Mouse (Mus musculus): ENCODE measurements around the gene Rbm18. TPM values are rescaled to one million over a fixed set of nuclear protein-coding genes. Genes with fewer than 3 reads are reported as not detected.
"Not testable (repeated sequence)": the region's sequence is repeated elsewhere in the genome, so short reads cannot be mapped to it uniquely, and the experiment has no call there.

Gene Rbm18
- 60.2 and 62.0 TPM in 2 replicates for polyA plus RNA-seq (2015; fragmentation: Nextera tagmentation; extraction: Ambion mirVana)

DNA sequence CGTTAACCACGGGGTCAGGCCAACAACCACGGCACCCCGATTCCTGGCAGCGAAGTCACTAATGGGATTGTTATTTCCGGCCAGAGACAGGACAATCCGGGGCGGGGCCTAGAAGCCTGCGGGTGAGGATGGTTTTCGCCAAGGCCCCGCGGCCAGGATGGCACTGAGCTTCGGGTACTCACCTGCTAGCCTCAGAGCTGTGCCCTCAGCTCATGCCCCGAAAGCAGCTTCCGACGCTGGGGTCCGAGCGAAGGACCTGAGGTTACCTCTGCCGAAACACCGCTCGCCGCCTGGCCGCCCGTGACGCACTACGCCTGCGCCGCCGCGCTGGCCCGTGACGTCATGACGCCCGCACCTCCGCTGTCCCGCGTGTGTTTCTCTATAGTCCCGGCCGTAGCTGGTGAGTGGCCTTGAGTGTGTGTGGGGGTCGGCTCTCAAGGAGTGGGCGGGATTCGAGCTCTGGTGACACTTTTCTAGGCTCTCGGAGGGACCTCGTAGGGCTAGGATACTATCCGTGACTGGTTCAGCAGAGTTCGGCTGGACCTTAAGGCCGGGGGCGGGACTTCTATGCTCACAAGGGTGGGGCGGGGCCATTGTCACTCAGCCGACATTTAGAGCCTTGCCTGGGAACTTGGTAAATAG is at the start of gene Rbm18, which contains the start of gene Mrrf:
Rbm18 (minus strand) TSS at position 474 of the 642 bp plus-strand sequence.
Mrrf (plus strand) TSS at position 90 of the 642 bp plus-strand sequence.
- WGBS, result under 1% methylated on average over 50 of the region's 50 CpGs
- peak within 1 kb of the TSS; percentile 88 for H3K9ac ChIP-seq (ENCODE audit: low read length)
- peak within 1 kb of the TSS; percentile 84 for H3K4me3 ChIP-seq (replicated peaks; ENCODE audit: low read length)
- peak; percentile 95 for ATAC-seq (ENCODE audit: insufficient read depth, low FRiP score)
- no peaks in the 10 kb centered on the region for H3K9me3 ChIP-seq (replicated peaks; ENCODE audit: control insufficient read depth, low read length)
- H3K4me2 ChIP-seq (ENCODE audit: low read depth, low read length), result peak within 1 kb of the TSS; percentile 80
- H3K27ac ChIP-seq (ENCODE audit: low read length), result peak within 1 kb of the TSS; percentile 93
- H3K4me1 ChIP-seq (ENCODE audit: control insufficient read depth, insufficient read depth, low read length), result peaks cover 12% of the 10 kb centered on the region
- peaks cover 7% of the 10 kb centered on the region; the same call in 1 of the 2 replicates for H3K36me3 ChIP-seq (ENCODE audit: control insufficient read depth, insufficient read depth, low read length)
- no peaks in the 10 kb centered on the region for H3K27me3 ChIP-seq (ENCODE audit: control insufficient read depth, insufficient read depth, low read length)

DNA sequence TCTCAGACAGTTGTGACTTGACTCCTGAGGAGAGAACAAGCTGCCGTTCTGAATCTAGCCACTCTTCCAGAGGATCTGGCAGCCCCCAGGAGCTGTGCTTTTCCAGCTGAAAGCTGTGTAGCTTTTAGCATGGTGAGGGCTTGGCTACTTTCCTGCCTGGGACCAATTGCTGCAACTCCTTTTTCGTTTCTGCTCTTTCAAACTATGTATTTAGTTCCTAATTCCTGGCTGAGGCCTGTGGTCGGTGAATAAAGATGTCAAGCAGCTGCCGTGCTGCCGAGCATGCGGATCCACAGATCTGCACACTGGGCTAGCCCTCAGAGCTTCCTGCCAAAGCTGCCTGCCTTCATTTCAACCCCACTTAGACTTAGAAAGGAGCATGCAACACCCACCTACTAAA is 48.3 kb upstream of the Rbm18 start:
- peaks cover 9% of the 10 kb centered on the region for H3K4me1 ChIP-seq (ENCODE audit: control insufficient read depth, insufficient read depth, low read length)
- peak overlapping the region; percentile 37; the same call in 1 of the 2 replicates for H3K9ac ChIP-seq (ENCODE audit: low read length)
- no peaks in the 10 kb centered on the region for H3K36me3 ChIP-seq (ENCODE audit: control insufficient read depth, insufficient read depth, low read length)
- H3K9me3 ChIP-seq (replicated peaks; ENCODE audit: control insufficient read depth, low read length), result no peaks in the 10 kb centered on the region
- H3K4me3 ChIP-seq (replicated peaks; ENCODE audit: low read length), result no peak overlapping the region
- ATAC-seq (ENCODE audit: insufficient read depth, low FRiP score), result 0 out of 2 replicates have a peak, but pooled peaks have one; percentile 41
- H3K27ac ChIP-seq (ENCODE audit: low read length), result peak overlapping the region; percentile 79
- H3K27me3 ChIP-seq (ENCODE audit: control insufficient read depth, insufficient read depth, low read length), result no peaks in the 10 kb centered on the region
- WGBS, result 45% methylated on average over 6 of the region's 6 CpGs
- no peak overlapping the region for H3K4me2 ChIP-seq (ENCODE audit: low read depth, low read length)

DNA sequence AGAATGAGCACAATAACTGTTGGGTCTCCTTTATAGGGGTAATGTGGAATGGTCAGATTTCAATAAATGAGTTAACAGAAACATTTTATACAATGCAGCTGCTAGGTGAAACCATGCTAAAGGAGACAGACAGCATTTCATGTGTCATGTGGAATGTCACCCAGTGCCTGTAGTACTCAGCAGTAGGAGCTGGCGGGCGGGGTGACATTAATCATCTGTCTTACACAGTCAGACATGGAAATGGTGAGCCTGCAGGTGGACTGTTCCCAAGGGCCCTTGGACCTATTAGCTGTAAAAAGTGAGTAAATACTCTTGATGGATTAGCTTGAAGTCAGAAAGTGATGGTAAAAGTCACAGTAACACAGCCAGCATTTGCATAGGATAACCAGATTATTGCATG is 47.6 kb upstream of the Rbm18 start:
- no peaks in the 10 kb centered on the region for H3K36me3 ChIP-seq (ENCODE audit: control insufficient read depth, insufficient read depth, low read length)
- 78% methylated on average over 2 of the region's 2 CpGs for WGBS
- no peaks in the 10 kb centered on the region for H3K9me3 ChIP-seq (replicated peaks; ENCODE audit: control insufficient read depth, low read length)
- no peak overlapping the region for H3K9ac ChIP-seq (ENCODE audit: low read length)
- H3K27me3 ChIP-seq (ENCODE audit: control insufficient read depth, insufficient read depth, low read length), result no peaks in the 10 kb centered on the region
- peak; percentile 65 for ATAC-seq (ENCODE audit: insufficient read depth, low FRiP score)
- H3K4me1 ChIP-seq (ENCODE audit: control insufficient read depth, insufficient read depth, low read length), result peaks cover 9% of the 10 kb centered on the region
- no peak overlapping the region for H3K4me3 ChIP-seq (replicated peaks; ENCODE audit: low read length)
- peak overlapping the region; percentile 79; the same call in 1 of the 2 replicates for H3K27ac ChIP-seq (ENCODE audit: low read length)
- no peak overlapping the region for H3K4me2 ChIP-seq (ENCODE audit: low read depth, low read length)

DNA sequence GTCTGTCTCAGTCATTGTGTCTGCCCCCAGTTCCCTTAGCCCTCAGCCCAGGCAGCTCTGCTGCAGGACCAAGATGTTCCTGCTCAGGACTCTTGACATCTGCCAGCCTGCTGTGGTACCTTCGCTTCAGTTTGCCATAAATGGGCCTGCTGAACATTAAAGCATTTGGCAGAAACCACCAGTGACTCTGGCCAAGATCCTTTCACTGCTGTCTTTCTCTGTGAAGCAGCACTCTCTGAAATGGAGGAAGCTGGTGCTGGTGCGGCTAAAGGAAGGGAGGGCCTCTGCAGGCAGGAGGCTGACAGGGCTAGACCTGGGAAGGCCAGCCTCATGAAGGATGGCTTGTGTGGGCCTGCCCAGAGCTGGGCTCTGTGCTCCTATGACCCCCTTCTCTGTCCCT is 46.7 kb upstream of the Rbm18 start:
- Histone ChIP-seq H3K4me3 (replicated peaks; ENCODE audit: low read length) (no peak overlapping the region), H3K36me3 (ENCODE audit: control insufficient read depth, insufficient read depth, low read length) (no peaks in the 10 kb centered on the region), H3K9ac (ENCODE audit: low read length) (no peak overlapping the region), H3K27ac (ENCODE audit: low read length) (peak overlapping the region; percentile 79), H3K27me3 (ENCODE audit: control insufficient read depth, insufficient read depth, low read length) (no peaks in the 10 kb centered on the region), H3K4me1 (ENCODE audit: control insufficient read depth, insufficient read depth, low read length) (peaks cover 9% of the 10 kb centered on the region), H3K4me2 (ENCODE audit: low read depth, low read length) (no peak overlapping the region), H3K9me3 (replicated peaks; ENCODE audit: control insufficient read depth, low read length) (no peaks in the 10 kb centered on the region)
- WGBS, result 55% methylated on average over 2 of the region's 2 CpGs
- ATAC-seq (ENCODE audit: insufficient read depth, low FRiP score), result peak; percentile 68; the same call in 1 of the 2 replicates

DNA sequence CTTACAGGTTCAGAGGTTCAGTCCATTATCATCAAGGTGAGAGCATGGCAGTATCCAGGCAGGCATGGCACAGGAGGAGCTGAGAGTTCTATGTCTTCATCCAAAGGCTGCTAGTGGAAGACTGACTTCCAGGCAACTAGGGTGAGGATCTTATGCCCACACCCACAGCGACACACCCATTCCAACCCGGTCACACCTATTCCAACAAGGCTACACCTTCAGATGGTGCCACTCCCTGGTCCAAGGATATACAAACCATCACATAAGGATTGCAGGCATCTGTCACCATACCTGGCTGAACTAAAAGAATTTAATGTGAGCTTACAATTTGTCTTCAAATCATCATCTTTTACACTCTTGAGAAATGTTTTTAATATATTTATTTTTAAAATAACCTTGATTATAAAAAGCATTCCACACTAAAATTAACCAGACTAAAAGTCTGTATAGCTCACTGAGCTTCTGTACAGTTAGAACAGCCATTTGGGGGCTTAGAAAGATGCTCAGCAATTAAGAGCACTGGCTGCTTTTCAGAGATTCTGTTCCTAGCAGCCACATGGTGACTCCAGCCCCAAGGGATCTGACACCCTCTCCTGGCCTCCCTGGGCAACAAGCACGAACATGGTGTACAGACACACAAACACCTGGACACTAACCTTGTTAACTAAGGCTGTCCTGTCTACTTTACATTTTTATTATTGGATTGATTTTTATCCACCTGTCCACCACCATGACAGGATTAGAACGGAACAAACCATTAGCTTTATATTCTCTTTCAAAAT is 45.2 kb upstream of the Rbm18 start:
- 88% methylated on average over 4 of the region's 4 CpGs for WGBS
- H3K36me3 ChIP-seq (ENCODE audit: control insufficient read depth, insufficient read depth, low read length), result not testable (repeated sequence)

DNA sequence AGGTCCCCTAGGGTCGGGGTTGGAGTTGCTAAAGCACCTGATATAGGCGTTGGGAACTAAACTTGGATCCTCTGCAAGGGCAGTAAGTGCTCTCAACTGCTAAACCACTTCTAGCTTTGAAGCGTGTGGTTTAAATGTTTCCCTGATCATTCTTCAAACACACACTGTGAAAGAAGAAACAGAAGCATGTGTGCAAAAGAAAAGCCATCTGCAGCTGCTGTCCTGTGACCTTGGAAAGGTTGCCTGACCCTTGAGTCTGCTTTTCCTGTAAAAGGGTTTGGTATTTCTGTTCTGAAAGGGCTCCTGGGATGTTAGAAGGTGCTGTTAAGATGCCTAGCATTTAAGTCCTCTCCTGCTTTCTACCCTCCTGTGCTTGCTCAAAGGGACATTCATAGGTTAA is 42.9 kb upstream of the Rbm18 start:
- no peaks in the 10 kb centered on the region for H3K36me3 ChIP-seq (ENCODE audit: control insufficient read depth, insufficient read depth, low read length)
- no peaks in the 10 kb centered on the region for H3K9me3 ChIP-seq (replicated peaks; ENCODE audit: control insufficient read depth, low read length)
- no peak overlapping the region for H3K27ac ChIP-seq (ENCODE audit: low read length)
- WGBS, result 63% methylated on average over 3 of the region's 3 CpGs
- no peak for ATAC-seq (ENCODE audit: insufficient read depth, low FRiP score)
- no peak overlapping the region for H3K4me2 ChIP-seq (ENCODE audit: low read depth, low read length)
- H3K9ac ChIP-seq (ENCODE audit: low read length), result no peak overlapping the region
- no peak overlapping the region for H3K4me3 ChIP-seq (replicated peaks; ENCODE audit: low read length)
- H3K4me1 ChIP-seq (ENCODE audit: control insufficient read depth, insufficient read depth, low read length), result peaks cover 6% of the 10 kb centered on the region
- H3K27me3 ChIP-seq (ENCODE audit: control insufficient read depth, insufficient read depth, low read length), result no peaks in the 10 kb centered on the region

More for the DNA sequence above, 45.2 kb upstream of the Rbm18 start:
- H3K9me3 ChIP-seq (replicated peaks; ENCODE audit: control insufficient read depth, low read length); H3K4me3 ChIP-seq (replicated peaks; ENCODE audit: low read length); ATAC-seq (ENCODE audit: insufficient read depth, low FRiP score); H3K4me2 ChIP-seq (ENCODE audit: low read depth, low read length); H3K27me3 ChIP-seq (ENCODE audit: control insufficient read depth, insufficient read depth, low read length); H3K9ac ChIP-seq (ENCODE audit: low read length); H3K4me1 ChIP-seq (ENCODE audit: control insufficient read depth, insufficient read depth, low read length); H3K27ac ChIP-seq (ENCODE audit: low read length): not testable (repeated sequence)

DNA sequence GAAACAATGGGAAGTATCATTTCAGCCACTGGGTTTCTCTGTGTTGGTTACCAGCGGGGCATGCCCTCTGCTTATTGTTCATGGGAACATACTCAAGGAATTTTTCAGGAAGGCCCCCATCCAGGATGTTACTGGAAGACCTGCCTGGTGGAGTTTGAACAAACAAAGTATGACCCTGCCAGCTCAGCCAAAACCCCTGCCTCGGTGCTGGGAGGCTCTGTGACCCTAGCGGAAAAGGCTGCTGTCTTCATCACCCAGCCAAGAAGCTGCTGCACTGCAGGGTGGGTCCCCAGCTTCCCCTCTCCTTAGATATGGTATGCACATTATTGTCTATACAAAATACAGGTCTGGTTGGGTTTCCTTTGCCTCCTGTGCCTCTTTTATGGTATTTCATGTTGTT is 36.0 kb upstream of the Rbm18 start:
- Histone ChIP-seq H3K9me3 (replicated peaks; ENCODE audit: control insufficient read depth, low read length) (no peaks in the 10 kb centered on the region), H3K27me3 (ENCODE audit: control insufficient read depth, insufficient read depth, low read length) (no peaks in the 10 kb centered on the region), H3K4me3 (replicated peaks; ENCODE audit: low read length) (no peak overlapping the region), H3K4me2 (ENCODE audit: low read depth, low read length) (no peak overlapping the region), H3K36me3 (ENCODE audit: control insufficient read depth, insufficient read depth, low read length) (no peaks in the 10 kb centered on the region), H3K27ac (ENCODE audit: low read length) (no peak overlapping the region), H3K9ac (ENCODE audit: low read length) (no peak overlapping the region), H3K4me1 (ENCODE audit: control insufficient read depth, insufficient read depth, low read length) (no peaks in the 10 kb centered on the region)
- 75% methylated on average over 3 of the region's 3 CpGs for WGBS
- ATAC-seq (ENCODE audit: insufficient read depth, low FRiP score), result no peak; the same call in 1 of the 2 replicates

DNA sequence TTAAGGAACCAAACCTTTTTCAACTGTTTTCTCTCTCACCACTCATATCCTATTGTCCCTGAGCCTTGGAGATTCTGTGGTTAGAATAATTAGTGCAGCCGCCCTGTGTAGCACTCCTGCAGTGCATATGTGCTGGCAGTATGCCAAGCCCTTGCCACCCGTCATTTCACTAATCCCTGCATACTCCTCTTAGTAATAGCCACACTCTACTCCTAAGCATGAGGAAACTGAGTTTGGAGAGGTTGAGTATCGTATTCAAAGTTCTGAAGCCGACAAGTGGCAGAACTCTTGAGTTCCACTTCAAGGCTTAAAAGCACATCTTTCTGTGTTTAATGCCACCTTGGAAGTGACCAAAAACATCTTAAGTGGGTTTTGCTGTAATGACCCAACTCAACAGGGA is 35.6 kb upstream of the Rbm18 start:
- no peak overlapping the region for H3K4me3 ChIP-seq (replicated peaks; ENCODE audit: low read length)
- H3K27ac ChIP-seq (ENCODE audit: low read length), result no peak overlapping the region
- H3K9ac ChIP-seq (ENCODE audit: low read length), result no peak overlapping the region
- H3K9me3 ChIP-seq (replicated peaks; ENCODE audit: control insufficient read depth, low read length), result no peaks in the 10 kb centered on the region
- H3K4me2 ChIP-seq (ENCODE audit: low read depth, low read length), result no peak overlapping the region
- 58% methylated on average over 4 of the region's 4 CpGs for WGBS
- no peaks in the 10 kb centered on the region for H3K4me1 ChIP-seq (ENCODE audit: control insufficient read depth, insufficient read depth, low read length)
- no peak for ATAC-seq (ENCODE audit: insufficient read depth, low FRiP score)
- H3K36me3 ChIP-seq (ENCODE audit: control insufficient read depth, insufficient read depth, low read length), result no peaks in the 10 kb centered on the region
- H3K27me3 ChIP-seq (ENCODE audit: control insufficient read depth, insufficient read depth, low read length), result no peaks in the 10 kb centered on the region

DNA sequence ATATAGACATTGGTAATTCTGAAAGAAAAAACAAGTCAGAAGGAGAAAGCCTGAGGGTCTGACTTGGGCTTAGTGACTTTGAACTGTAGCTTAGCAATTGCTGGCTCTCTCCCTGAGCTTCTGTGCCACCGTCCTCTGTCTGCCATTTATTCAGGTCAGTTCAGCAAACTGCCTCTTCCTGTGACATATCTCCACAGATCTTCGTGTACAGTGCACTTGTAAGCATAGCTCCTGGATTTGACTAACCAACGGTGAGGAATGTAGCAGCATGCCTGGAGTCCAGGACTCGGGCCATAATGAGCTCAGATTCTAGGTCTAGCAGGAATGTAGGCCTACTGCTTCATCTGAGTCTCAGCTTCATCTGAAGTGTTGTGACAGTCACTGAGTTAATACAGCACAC is 32.6 kb upstream of the Rbm18 start:
- H3K9ac ChIP-seq (ENCODE audit: low read length), result no peak overlapping the region
- 68% methylated on average over 4 of the region's 4 CpGs for WGBS
- H3K36me3 ChIP-seq (ENCODE audit: control insufficient read depth, insufficient read depth, low read length), result no peaks in the 10 kb centered on the region
- no peak overlapping the region for H3K27ac ChIP-seq (ENCODE audit: low read length)
- no peak overlapping the region for H3K4me2 ChIP-seq (ENCODE audit: low read depth, low read length)
- ATAC-seq (ENCODE audit: insufficient read depth, low FRiP score), result no peak
- H3K9me3 ChIP-seq (replicated peaks; ENCODE audit: control insufficient read depth, low read length), result no peaks in the 10 kb centered on the region
- H3K4me3 ChIP-seq (replicated peaks; ENCODE audit: low read length), result no peak overlapping the region
- no peaks in the 10 kb centered on the region for H3K4me1 ChIP-seq (ENCODE audit: control insufficient read depth, insufficient read depth, low read length)
- no peaks in the 10 kb centered on the region for H3K27me3 ChIP-seq (ENCODE audit: control insufficient read depth, insufficient read depth, low read length)

Data from stomach, embryonic 16.5 days (tissue).